1 mouse cellular context compared by ENCODE assay signal in genomic region chr13:75741736-75742729, GRCm38 (mm10).
TF ChIP-seq lines count a peak whose summit lies in the region.

No protein-coding gene starts in this region.

TF ChIP-seq in CH12.LX, 34 proteins besides CTCF, POLR2A, EP300 and RAD21 (continued from another document):
- TF ChIP-seq CHD1 (IDR thresholded peaks at IDR 0.05; ENCODE audit: low read depth, low read length) = no peak
- TF ChIP-seq GABPA (IDR thresholded peaks at IDR 0.05; ENCODE audit: insufficient replicate concordance, low read depth, low read length) = no peak
- TF ChIP-seq MYC (IDR thresholded peaks at IDR 0.05; ENCODE audit: low read depth, low read length) = no peak
- no peak for TF ChIP-seq SIN3A (IDR thresholded peaks at IDR 0.05; ENCODE audit: low read length)
- TF ChIP-seq MXI1 (IDR thresholded peaks at IDR 0.05; ENCODE audit: low read depth, low read length) = no peak
- no peak for TF ChIP-seq RCOR1 (conservative IDR thresholded peaks at IDR 0.05; ENCODE audit: low read depth, low read length)
- TF ChIP-seq MAZ (IDR thresholded peaks at IDR 0.05; ENCODE audit: low read depth, low read length) = no peak
TF ChIP-seq in CH12.LX: peak in this region for 0.
